Mouse (Mus musculus) granulocyte monocyte progenitor cell, adult 5-6 weeks (primary cell): Measurements from ENCODE around the gene Nmnat3. TPM values are rescaled to one million over a fixed set of nuclear protein-coding genes. Genes with fewer than 3 reads are reported as not detected.

Experiments
- ATAC-seq: replicated peaks from 2 replicates; pipeline ENCODE4 v1.8.0; 2016; ENCODE audit warnings: mild to moderate bottlenecking, moderate TSS enrichment, inconsistent platforms; ENCODE audit not compliant: poor library complexity, severe bottlenecking
- total RNA-seq, 2 experiments: library from RNA; stranded (forward) in 1 of 2; stranded (reverse) in 1 of 2; fragments of 200-712, 200-1000 nt in 1 of 2; fragments of >200 nt in 1 of 2; fragmentation: Nextera tagmentation in 1 of 2; gene quantifications; 2 replicates each; pipeline ENCODE4 v1.2.3; 2014 to 2017

Nmnat3 gene
- total RNA-seq, 2 experiments from 2014 or later = 18.2 to 25.1 TPM

GRCm38 (mm10) chr9:98350318-98351144, 63.3 kb downstream of the Nmnat3 start:
- no peak for ATAC-seq

- no peak for ATAC-seq
Observed at GRCm38 (mm10) chr9:98352332-98352731, 65.1 kb downstream of the Nmnat3 start.

GRCm38 (mm10) chr9:98354919-98355318, 67.7 kb downstream of the Nmnat3 start:
- no peak for ATAC-seq

GRCm38 (mm10) chr9:98361047-98361446, 73.8 kb downstream of the Nmnat3 start:
- ATAC-seq = no peak; the same call in 1 of the 2 replicates

GRCm38 (mm10) chr9:98366075-98366474, 78.8 kb downstream of the Nmnat3 start:
- ATAC-seq = no peak

- no peak for ATAC-seq
Observed at GRCm38 (mm10) chr9:98367333-98367962, 80.2 kb downstream of the Nmnat3 start.

- ATAC-seq = no peak
Observed at GRCm38 (mm10) chr9:98369707-98370106, 82.5 kb downstream of the Nmnat3 start.

- ATAC-seq = no peak
Observed at GRCm38 (mm10) chr9:98373358-98373757, 86.1 kb downstream of the Nmnat3 start.

- ATAC-seq = no peak
Observed at GRCm38 (mm10) chr9:98374897-98375296, 87.7 kb downstream of the Nmnat3 start.

GRCm38 (mm10) chr9:98375329-98376170, 88.3 kb downstream of the Nmnat3 start:
- no peak for ATAC-seq

- ATAC-seq = no peak
Observed at GRCm38 (mm10) chr9:98379736-98380135, 92.5 kb downstream of the Nmnat3 start.

GRCm38 (mm10) chr9:98380593-98380992, 93.4 kb downstream of the Nmnat3 start:
- no peak for ATAC-seq

- no peak for ATAC-seq
Observed at GRCm38 (mm10) chr9:98387741-98388632, 100.8 kb downstream of the Nmnat3 start.

- ATAC-seq = no peak
Observed at GRCm38 (mm10) chr9:98388633-98388965, 101.4 kb downstream of the Nmnat3 start.

- no peak for ATAC-seq
Observed at GRCm38 (mm10) chr9:98393496-98393895, 106.3 kb downstream of the Nmnat3 start.

GRCm38 (mm10) chr9:98397211-98397610, 110.0 kb downstream of the Nmnat3 start:
- ATAC-seq = no peak

- ATAC-seq = no peak
Observed at GRCm38 (mm10) chr9:98397866-98398265, 110.6 kb downstream of the Nmnat3 start.

- ATAC-seq = no peak
Observed at GRCm38 (mm10) chr9:98400185-98400894, 113.1 kb downstream of the Nmnat3 start.

- ATAC-seq = no peak
Observed at GRCm38 (mm10) chr9:98401611-98402010, 114.4 kb downstream of the Nmnat3 start.
